Comparison of ENCODE assay signal across 17 mouse cellular contexts in the genomic region with DNA sequence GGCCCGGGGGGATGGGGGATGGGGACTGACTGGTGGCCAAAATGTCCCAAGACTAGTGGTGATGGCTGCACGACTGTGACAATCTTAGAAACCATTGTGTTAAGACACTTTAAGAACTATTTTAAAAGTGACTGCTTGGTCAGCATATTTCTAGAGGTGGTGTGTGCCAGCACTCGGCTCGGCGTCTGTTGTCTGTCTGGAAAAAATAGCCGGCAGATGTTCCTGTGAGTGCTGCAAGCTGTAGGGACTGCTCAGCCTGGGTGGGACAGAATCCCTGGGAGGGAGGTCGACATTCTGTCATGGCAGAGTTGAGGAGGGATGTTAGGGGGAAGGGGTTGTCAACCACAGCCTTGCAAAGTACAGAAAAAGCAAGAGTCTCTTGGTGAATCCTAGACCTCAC. TPM values are rescaled to one million over a fixed set of nuclear protein-coding genes. Genes with fewer than 3 reads are reported as not detected.
DNase-seq lines count a peak whose midpoint lies in the region; ATAC-seq and TF ChIP-seq lines count a peak whose summit lies in the region.
"Had no signal": no experiment of that assay in that cellular context is flagged by ENCODE, and none has a peak within 500 bp of the region (broad histone marks: within the 10 kb centered on the region; RNA-seq: fewer than 3 reads in every experiment).

No protein-coding gene starts in this region.

- DNase-seq in embryonic facial prominence, embryonic 14.5 days (ENCODE audit: low spot score), result peak; percentile 54
- no peak for DNase-seq in embryonic facial prominence, embryonic 10.5 days (ENCODE audit: low spot score)
- no peak for DNase-seq in heart, adult 2 months
- DNase-seq in lung, embryonic 14.5 days, result peak; percentile 71
- no peak for DNase-seq in lung, postnatal 14 days
- DNase-seq in brain, embryonic 14.5 days (ENCODE audit: low read depth), result peak; percentile 46
- DNase-seq in adrenal gland, adult (ENCODE audit: inconsistent age in 2 of 2, low spot score in 1 of 2), result no peak
- DNase-seq: cerebellum, adult 11-12 months; kidney, postnatal 14 days; thymus, postnatal 36 days had no signal

- H3K9me3 ChIP-seq in embryonic facial prominence, embryonic 14.5 days (ENCODE audit: control insufficient read depth, low read length), result no peaks in the 10 kb centered on the region
- H3K9me3 ChIP-seq in embryonic facial prominence, embryonic 10.5 days, result no peaks in the 10 kb centered on the region
- no peaks in the 10 kb centered on the region for H3K9me3 ChIP-seq in heart, embryonic 15.5 days (replicated peaks)
- H3K9me3 ChIP-seq in lung, embryonic 14.5 days (ENCODE audit: low read depth, low read length), result no peaks in the 10 kb centered on the region
- H3K9me3 ChIP-seq: limb, embryonic 12.5 days; midbrain, embryonic 15.5 days had no signal

- peaks cover 45% of the 10 kb centered on the region for H3K4me1 ChIP-seq in embryonic facial prominence, embryonic 14.5 days (ENCODE audit: control insufficient read depth, insufficient read depth, low read length)
- peaks cover 37% of the 10 kb centered on the region for H3K4me1 ChIP-seq in embryonic facial prominence, embryonic 10.5 days
- peaks cover 75% of the 10 kb centered on the region for H3K4me1 ChIP-seq in heart, embryonic 15.5 days (replicated peaks)
- H3K4me1 ChIP-seq in heart, adult 2 months (ENCODE audit: control insufficient read depth, insufficient read depth, low read length), result peaks cover 46% of the 10 kb centered on the region
- peaks cover 58% of the 10 kb centered on the region for H3K4me1 ChIP-seq in lung, embryonic 14.5 days (ENCODE audit: insufficient read depth)

- WGBS in embryonic facial prominence, embryonic 14.5 days, result 25% methylated on average over 7 of the region's 7 CpGs
- WGBS in embryonic facial prominence, embryonic 10.5 days, result 43% methylated on average over 7 of the region's 7 CpGs
- WGBS in heart, embryonic 15.5 days, result 16% methylated on average over 7 of the region's 7 CpGs
- WGBS in heart, adult 2 months, result 14% methylated on average over 7 of the region's 7 CpGs
- WGBS in lung, embryonic 14.5 days, result 16% methylated on average over 7 of the region's 7 CpGs

- H3K79me2 ChIP-seq in heart, adult 2 months (replicated peaks; ENCODE audit: control insufficient read depth, insufficient read depth, low read length), result 0 out of 2 replicates have a peak, but pooled peaks cover 1% of the 10 kb centered on the region

- no peak for TF ChIP-seq POLR2A in heart, adult 2 months (IDR thresholded peaks at IDR 0.05; ENCODE audit: insufficient read depth, low read depth, low read length)
- TF ChIP-seq POLR2A in brain, embryonic 14.5 days (IDR thresholded peaks at IDR 0.05; ENCODE audit: borderline replicate concordance, extremely low read depth, insufficient read depth, insufficient read length, poor library complexity, severe bottlenecking), result no peak

- no peaks in the 10 kb centered on the region for H3K36me3 ChIP-seq in embryonic facial prominence, embryonic 14.5 days (ENCODE audit: control insufficient read depth, insufficient read depth, low read length)
- H3K36me3 ChIP-seq in embryonic facial prominence, embryonic 10.5 days (replicated peaks), result no peaks in the 10 kb centered on the region
- no peaks in the 10 kb centered on the region for H3K36me3 ChIP-seq in heart, embryonic 15.5 days
- H3K36me3 ChIP-seq in heart, adult 2 months (ENCODE audit: control insufficient read depth, insufficient read depth, low read length), result peaks cover 8% of the 10 kb centered on the region; the same call in 1 of the 2 replicates
- no peaks in the 10 kb centered on the region for H3K36me3 ChIP-seq in lung, embryonic 14.5 days (ENCODE audit: insufficient read depth)
- H3K36me3 ChIP-seq: limb, embryonic 12.5 days; midbrain, embryonic 15.5 days had no signal

- peak overlapping the region; percentile 44; the same call in 1 of the 2 replicates for H3K27ac ChIP-seq in embryonic facial prominence, embryonic 14.5 days (replicated peaks; ENCODE audit: low read depth, low read length)
- H3K27ac ChIP-seq in embryonic facial prominence, embryonic 10.5 days (replicated peaks), result no peak overlapping the region
- H3K27ac ChIP-seq in heart, embryonic 15.5 days, result peak overlapping the region; percentile 71
- H3K27ac ChIP-seq in heart, adult 2 months, result no peak overlapping the region
- H3K27ac ChIP-seq in lung, embryonic 14.5 days (ENCODE audit: low read depth), result peak overlapping the region; percentile 36; the same call in 1 of the 2 replicates
- H3K27ac ChIP-seq: limb, embryonic 12.5 days; midbrain, embryonic 15.5 days had no signal

- no peak overlapping the region for H3K4me2 ChIP-seq in embryonic facial prominence, embryonic 14.5 days (ENCODE audit: low read depth, low read length)
- H3K4me2 ChIP-seq in heart, embryonic 15.5 days, result no peak overlapping the region
- H3K4me2 ChIP-seq in lung, embryonic 14.5 days, result 0 out of 2 replicates have a peak overlapping the region, but pooled peaks have one; percentile 2
- H3K4me2 ChIP-seq: limb, embryonic 12.5 days; midbrain, embryonic 15.5 days had no signal

- no peak for TF ChIP-seq EP300 in heart, adult 2 months (IDR thresholded peaks at IDR 0.05; ENCODE audit: insufficient read depth, low read depth, low read length)

- intact Hi-C loops in heart, adult 2 months (cut with DNase I), result no loop called here

- H3K9ac ChIP-seq in embryonic facial prominence, embryonic 14.5 days (ENCODE audit: low read depth, low read length), result no peak overlapping the region
- H3K9ac ChIP-seq in heart, embryonic 15.5 days, result no peak overlapping the region
- no peak overlapping the region for H3K9ac ChIP-seq in heart, adult 2 months (ENCODE audit: low read depth, low read length)
- no peak overlapping the region for H3K9ac ChIP-seq in lung, embryonic 14.5 days
- H3K9ac ChIP-seq: limb, embryonic 12.5 days; midbrain, embryonic 15.5 days had no signal

- no peak overlapping the region for H3K4me3 ChIP-seq in embryonic facial prominence, embryonic 14.5 days (ENCODE audit: low read depth, low read length)
- H3K4me3 ChIP-seq in embryonic facial prominence, embryonic 10.5 days, result no peak overlapping the region
- H3K4me3 ChIP-seq in heart, embryonic 15.5 days, result no peak overlapping the region
- no peak overlapping the region for H3K4me3 ChIP-seq in heart, adult 2 months
- H3K4me3 ChIP-seq in lung, embryonic 14.5 days (ENCODE audit: low read depth, low read length), result no peak overlapping the region
- H3K4me3 ChIP-seq: limb, embryonic 12.5 days; midbrain, embryonic 15.5 days had no signal

- ATAC-seq in embryonic facial prominence, embryonic 14.5 days (ENCODE audit: low read depth), result no peak
- ATAC-seq in heart, embryonic 15.5 days (replicated peaks; ENCODE audit: insufficient number of reproducible peaks, insufficient read depth, low FRiP score, low read depth), result no peak
- ATAC-seq in lung, embryonic 14.5 days (ENCODE audit: insufficient read depth), result no peak
- ATAC-seq: activated CD4-positive, CD25-positive, alpha-beta regulatory T cell, adult 4 months; forebrain, embryonic 16.5 days; hindbrain, embryonic 16.5 days; midbrain, embryonic 15.5 days had no signal

- H3K27me3 ChIP-seq in embryonic facial prominence, embryonic 14.5 days (replicated peaks; ENCODE audit: control insufficient read depth, insufficient read depth, low read length), result no peaks in the 10 kb centered on the region
- no peaks in the 10 kb centered on the region for H3K27me3 ChIP-seq in embryonic facial prominence, embryonic 10.5 days (replicated peaks; ENCODE audit: low read depth, poor library complexity, severe bottlenecking)
- no peaks in the 10 kb centered on the region for H3K27me3 ChIP-seq in heart, embryonic 15.5 days
- no peaks in the 10 kb centered on the region for H3K27me3 ChIP-seq in heart, adult 2 months (ENCODE audit: control insufficient read depth, insufficient read depth, low read length)
- H3K27me3 ChIP-seq in lung, embryonic 14.5 days (ENCODE audit: insufficient read depth, low read length), result no peaks in the 10 kb centered on the region
- H3K27me3 ChIP-seq: CH12.LX; limb, embryonic 12.5 days; midbrain, embryonic 15.5 days had no signal

- TF ChIP-seq CTCF in heart, adult 2 months (IDR thresholded peaks at IDR 0.05), result no peak
- TF ChIP-seq CTCF in lung, embryonic 14.5 days (IDR thresholded peaks at IDR 0.05; ENCODE audit: low read depth), result no peak
- TF ChIP-seq CTCF in brain, embryonic 14.5 days (IDR thresholded peaks at IDR 0.05; ENCODE audit: borderline replicate concordance, extremely low read depth, insufficient read depth, insufficient read length), result no peak

RNA-seq across cellular contexts. Expression of a gene that starts 21.0 kb away (rescaled TPM):
- polyA plus RNA-seq in embryonic facial prominence, embryonic 14.5 days (2014; fragmentation: Nextera tagmentation; extraction: Ambion mirVana), result 11.0 and 12.5 TPM in 2 replicates
- 3.8 and 4.0 TPM in 2 replicates for polyA plus RNA-seq in embryonic facial prominence, embryonic 10.5 days (2016; fragmentation: Nextera tagmentation; extraction: Ambion mirVana)
- 9.0 and 11.2 TPM in 2 replicates for polyA plus RNA-seq in heart, embryonic 15.5 days (2015; fragmentation: Nextera tagmentation; extraction: Ambion mirVana)
- 10 to 100 TPM; 14.7 to 25.3 TPM for total RNA-seq in heart, adult 2 months (2021)
- polyA plus RNA-seq in heart, adult 2 months (2012; rRNA removed), result 6.1 and 10.3 TPM in 2 replicates
- polyA plus RNA-seq in lung, embryonic 14.5 days (2014; fragmentation: Nextera tagmentation; extraction: Ambion mirVana), result 14.3 and 15.4 TPM in 2 replicates
- polyA plus RNA-seq in brain, embryonic 14.5 days (2012; rRNA removed), result 1.4 and 4.2 TPM in 2 replicates

Comparison
In these comparisons a context has a peak if more than half of its experiments do, and no peak if none do; other contexts are left out.
1. DNase-seq: peak in embryonic facial prominence, embryonic 14.5 days (single experiment), lung, embryonic 14.5 days (single experiment) and brain, embryonic 14.5 days (single experiment); none in embryonic facial prominence, embryonic 10.5 days (single experiment), heart, adult 2 months (0 of 2), lung, postnatal 14 days (single experiment) and adrenal gland, adult (0 of 2).
2. H3K27ac ChIP-seq: peak in embryonic facial prominence, embryonic 14.5 days (single experiment), heart, embryonic 15.5 days (single experiment) and lung, embryonic 14.5 days (single experiment); none in embryonic facial prominence, embryonic 10.5 days (single experiment) and heart, adult 2 months (single experiment).